Mouse (Mus musculus) brain, embryonic 14.5 days (tissue): ENCODE measurements around the gene Bcl2.

Source experiments
- CTCF ChIP-seq: fragments of 200-500 bp; IDR thresholded peaks from 2 replicates; pipeline ENCODE4 v1.5.1; 2012; ENCODE audit warnings: inconsistent platforms, mild to moderate bottlenecking, moderate library complexity, borderline replicate concordance; ENCODE audit not compliant: insufficient read depth, insufficient read length; ENCODE audit errors: extremely low read depth
- POLR2A ChIP-seq: fragments of 200-500 bp; IDR thresholded peaks from 2 replicates; pipeline ENCODE4 v1.6.1; 2012; ENCODE audit warnings: mild to moderate bottlenecking, inconsistent platforms, borderline replicate concordance; ENCODE audit not compliant: poor library complexity, insufficient read depth, insufficient read length, severe bottlenecking; ENCODE audit errors: extremely low read depth

- TF ChIP-seq CTCF (no peak), POLR2A (no peak)
Measured at GRCm38 (mm10) chr1:106570366-106570765, 143.7 kb downstream of the Bcl2 start.
